Mouse (Mus musculus): ENCODE results near the gene Hyal2. TPM values are rescaled to one million over a fixed set of nuclear protein-coding genes. Genes with fewer than 3 reads are reported as not detected.
A peak's percentile ranks its signal among the peaks of the same experiment; 100 is the strongest.
"Not testable (repeated sequence)": the region's sequence is repeated elsewhere in the genome, so short reads cannot be mapped to it uniquely, and the experiment has no call there.

Gene Hyal2
- total RNA-seq, 2 experiments from 2014 or later = 35.8 to 37.8 TPM

DNA sequence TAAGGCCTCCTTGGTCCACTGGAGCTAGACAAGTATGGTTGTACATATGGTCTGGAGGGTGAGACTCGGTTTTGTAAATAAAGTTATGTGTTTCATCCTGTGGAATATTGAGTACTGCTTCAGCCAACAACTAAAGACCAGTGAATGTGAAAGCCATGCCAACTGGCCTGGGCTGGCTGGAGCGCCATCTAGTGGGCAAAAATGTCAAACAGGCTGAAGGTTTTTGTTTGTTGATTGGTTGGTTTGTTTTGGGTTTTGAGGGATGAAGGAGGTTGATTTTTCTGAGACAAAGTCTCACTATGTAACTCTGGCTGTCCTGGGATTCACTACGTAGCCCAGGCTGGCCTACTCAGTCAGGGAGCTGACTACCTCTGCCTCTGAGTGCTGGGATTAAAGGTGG lies 22.1 kb upstream of the Hyal2 start:
- DNase-seq = peak; percentile 77 to 84

DNA sequence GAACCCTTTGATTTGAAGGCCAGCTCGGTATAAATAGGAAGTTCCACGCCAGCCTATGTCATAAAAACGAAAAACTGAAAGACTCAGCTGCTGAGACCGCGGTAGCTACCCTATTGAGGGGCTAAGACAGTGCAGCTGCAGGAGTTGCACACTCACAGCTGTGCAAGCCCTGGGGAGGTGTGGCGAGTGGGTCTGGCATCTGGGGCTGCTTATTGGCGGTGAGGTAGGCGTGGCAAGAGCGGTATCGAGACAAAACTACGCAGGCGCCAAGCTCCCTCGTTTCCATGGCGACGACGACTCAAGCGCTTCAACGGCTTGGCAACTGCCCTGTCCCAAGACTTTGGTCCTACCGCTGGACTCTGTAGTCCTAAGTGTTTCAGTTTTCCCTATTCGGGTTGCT lies 20.7 kb upstream of the Hyal2 start, which contains the start of gene Zmynd10:
Gene Zmynd10, plus strand, starts transcription at position 273 of the 400 bp plus-strand sequence.
- peak; percentile 93 to 94 for DNase-seq

DNA sequence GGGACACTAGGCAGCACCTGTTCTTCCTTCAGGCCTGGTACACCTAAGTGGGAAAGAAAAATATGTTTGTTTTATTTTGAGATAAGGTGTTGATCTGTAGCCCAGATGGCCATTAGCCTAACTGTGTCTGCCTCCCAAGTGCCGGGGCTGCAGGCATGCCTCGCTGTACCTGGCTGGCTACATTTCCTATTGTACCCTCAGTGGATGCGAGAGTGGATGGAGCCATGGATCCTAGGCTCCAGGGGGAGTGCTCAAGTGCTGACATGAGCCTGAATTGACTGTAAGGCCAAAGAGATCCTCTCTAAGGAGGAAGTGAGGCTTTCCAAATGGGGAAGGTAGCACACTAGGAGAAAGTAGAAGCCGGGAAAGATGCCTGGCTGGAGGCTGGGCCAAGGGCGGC lies 19.8 kb upstream of the Hyal2 start:
- DNase-seq = no peak

DNA sequence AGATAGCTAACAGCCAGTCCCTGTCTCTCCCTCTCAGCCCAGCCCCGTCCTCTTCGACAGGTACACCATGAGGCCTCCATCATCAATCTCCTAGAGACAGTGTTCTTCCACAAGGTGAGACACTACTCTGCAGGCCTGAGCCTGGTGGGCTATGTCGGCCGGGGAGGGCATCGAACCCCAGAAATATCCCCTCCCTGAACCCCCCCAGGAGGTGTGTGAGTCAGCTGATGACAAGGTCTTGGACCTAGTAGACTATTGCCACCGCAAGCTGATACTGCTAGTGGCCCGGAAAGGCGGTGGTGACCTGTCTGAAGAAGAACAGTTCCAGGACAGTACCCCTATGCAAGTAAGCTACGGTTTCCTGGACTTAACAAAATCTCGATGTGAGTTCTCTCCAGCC lies 18.9 kb upstream of the Hyal2 start:
- no peak for DNase-seq

- no peak for DNase-seq
Observed at GRCm38 (mm10) chr9:107549297-107550074, 18.3 kb upstream of the Hyal2 start.

- no peak for DNase-seq
Observed at GRCm38 (mm10) chr9:107550491-107551116, 17.1 kb upstream of the Hyal2 start.

- DNase-seq = peak; percentile 85
Observed at GRCm38 (mm10) chr9:107551117-107551889, 16.4 kb upstream of the Hyal2 start, which contains the start of gene Rassf1. TSS of gene Rassf1 (plus strand) at chr9:107551555.

DNA sequence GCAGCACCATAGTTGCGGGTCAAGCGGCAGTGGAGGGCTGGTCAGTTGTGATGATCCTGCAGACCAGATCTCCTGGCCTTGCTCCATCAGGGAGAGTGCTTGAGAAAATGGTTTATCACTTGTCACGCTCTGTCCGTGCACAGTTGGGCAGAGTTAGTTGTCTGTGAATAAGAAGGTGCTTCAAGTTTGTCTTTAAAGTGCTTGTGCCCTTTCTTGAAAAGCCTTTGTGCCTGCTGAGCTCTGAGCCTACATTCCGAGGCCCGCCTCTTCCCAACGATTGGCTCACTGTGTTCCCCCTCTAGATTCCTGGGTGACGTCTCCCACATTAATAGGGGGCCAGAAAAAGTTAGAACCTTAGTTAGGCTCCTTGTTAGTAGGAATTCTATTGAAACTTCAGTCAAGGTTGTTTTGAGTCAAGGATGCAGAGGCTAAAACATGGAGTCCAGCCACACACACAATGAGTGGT lies 15.8 kb upstream of the Hyal2 start:
- DNase-seq = no peak

GRCm38 (mm10) chr9:107552690-107553393 lies 14.9 kb upstream of the Hyal2 start:
- DNase-seq = no peak

DNA sequence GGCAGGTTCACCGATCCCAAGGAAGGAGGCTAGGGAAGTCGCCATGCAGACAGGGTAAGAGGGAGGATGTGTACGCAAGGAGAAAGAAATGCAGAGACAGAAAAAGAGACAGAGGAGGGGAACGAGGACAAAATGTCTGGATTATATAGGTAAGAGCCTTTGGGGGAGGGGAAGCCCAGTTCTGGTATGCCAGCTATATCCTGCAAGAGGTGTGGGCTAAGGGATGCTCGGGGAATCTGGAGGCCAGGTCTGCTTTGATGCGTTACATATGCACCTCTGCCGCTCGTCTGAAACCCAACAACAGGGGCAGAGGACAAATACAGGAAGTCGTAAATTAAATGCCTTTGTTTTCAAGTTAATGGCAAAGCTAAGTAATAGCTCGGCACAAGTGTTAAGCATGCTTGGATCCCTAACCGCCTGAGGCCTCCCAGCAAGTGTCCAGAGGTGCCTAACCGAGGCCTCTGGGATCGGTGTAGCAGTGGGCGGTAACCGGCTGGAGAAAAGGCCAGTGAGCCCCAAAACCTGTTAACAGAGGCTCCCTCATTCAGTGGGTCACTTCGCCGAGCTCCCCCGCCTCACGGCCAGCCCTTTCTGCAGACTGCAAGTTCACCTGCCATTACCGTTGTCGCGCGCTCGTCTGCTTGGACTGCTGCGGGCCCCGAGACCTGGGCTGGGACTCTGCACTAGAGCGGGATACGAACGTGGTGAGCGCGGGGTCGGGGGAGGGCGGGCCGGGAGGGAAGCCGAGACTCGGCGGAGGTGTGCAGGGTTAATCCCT lies 14.0 kb upstream of the Hyal2 start:
- DNase-seq = peak in 1 of 2 experiments; percentile 49

DNA sequence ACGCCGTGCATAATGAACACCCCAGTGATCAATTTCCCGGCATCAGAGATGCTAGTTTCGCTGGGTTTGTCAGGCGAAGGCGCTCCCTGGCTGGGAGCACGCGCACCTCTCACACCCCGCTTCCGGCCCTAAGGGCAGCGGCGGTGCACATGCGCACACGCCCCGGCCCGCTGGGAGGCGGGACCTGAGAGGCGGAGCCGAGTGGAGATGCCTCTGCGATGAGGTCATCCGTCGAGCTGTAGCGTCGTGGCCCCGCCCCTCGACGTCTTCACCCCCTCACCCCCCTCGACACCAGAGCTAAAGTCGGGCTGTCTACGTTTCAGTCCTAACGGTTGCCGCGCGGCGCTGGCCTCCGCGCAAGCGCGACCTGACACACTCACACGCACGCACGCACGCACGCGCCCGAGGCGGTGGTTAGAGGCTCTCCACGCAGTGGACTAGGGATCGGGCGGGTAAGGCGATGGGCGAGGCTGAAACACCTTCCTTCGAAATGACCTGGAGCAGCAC lies 13.4 kb upstream of the Hyal2 start:
- DNase-seq = peak; percentile 94 to 96

DNA sequence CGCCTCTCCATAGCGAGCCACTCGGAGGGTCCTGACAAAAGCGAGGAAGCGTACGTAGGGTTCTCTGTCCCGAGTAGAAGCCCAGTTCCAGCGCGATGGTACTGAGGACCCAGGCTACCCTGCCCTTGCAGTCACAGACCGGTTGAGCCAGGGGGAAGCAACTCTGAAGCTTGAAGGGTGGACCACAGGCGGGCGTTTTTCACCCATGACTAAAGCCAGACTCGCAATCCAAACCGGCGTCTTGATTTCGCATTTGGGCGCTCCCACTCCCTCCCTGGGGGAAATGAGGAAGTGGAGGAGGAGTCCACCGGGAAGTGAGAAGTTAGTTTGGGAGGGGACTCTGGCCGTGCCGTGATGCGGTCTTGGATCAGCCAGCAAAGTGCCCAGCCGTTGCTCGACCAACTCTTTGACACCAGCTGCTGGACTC lies 12.7 kb upstream of the Hyal2 start:
- DNase-seq = peak; percentile 67 to 72

GRCm38 (mm10) chr9:107555701-107556100 lies 12.0 kb upstream of the Hyal2 start:
- DNase-seq = no peak

GRCm38 (mm10) chr9:107556346-107556745 lies 11.4 kb upstream of the Hyal2 start:
- DNase-seq = no peak

- peak; percentile 96 to 97 for DNase-seq
Observed at GRCm38 (mm10) chr9:107563029-107563581, 4.6 kb upstream of the Hyal2 start, which contains the start of gene Tusc2. TSS of gene Tusc2 (plus strand) at chr9:107563255.

DNA sequence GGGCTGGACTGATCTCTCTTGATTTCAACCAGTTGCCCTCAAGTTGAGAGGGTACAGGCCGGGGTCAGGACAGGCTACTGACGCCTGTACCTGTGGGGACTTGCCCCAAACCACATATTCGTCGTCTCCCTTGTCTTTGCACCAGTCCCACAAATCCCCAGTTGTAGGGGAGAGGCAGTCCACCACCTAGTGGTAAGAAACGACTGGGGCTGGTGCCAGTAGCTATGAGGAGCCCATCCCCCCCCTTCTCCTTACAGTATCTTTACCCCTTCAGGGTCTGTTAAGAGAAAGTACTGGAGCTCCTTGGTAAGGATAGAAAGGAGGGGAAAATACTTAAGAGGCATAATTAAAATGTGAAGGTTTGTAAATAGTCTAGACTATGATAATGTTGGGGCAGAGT lies 2.2 kb upstream of the Hyal2 start:
- not testable (repeated sequence) for DNase-seq

GRCm38 (mm10) chr9:107566041-107566709 lies 1.6 kb upstream of the Hyal2 start:
- peak; percentile 90 for DNase-seq

- peak; percentile 49 to 52 for DNase-seq
Observed at GRCm38 (mm10) chr9:107566855-107567254, 890 bp upstream of the Hyal2 start.

- peak; percentile 91 to 93 for DNase-seq
Observed at GRCm38 (mm10) chr9:107568331-107569261, 851 bp downstream of the Hyal2 start.

Data from adrenal gland, postnatal 36 days (tissue).